Mouse (Mus musculus) spleen, adult 2 months (tissue): ENCODE data around the gene Plekhg5. TPM values are rescaled to one million over a fixed set of nuclear protein-coding genes. Genes with fewer than 3 reads are reported as not detected.

Source experiments
- DNase-seq, 2 experiments: peaks; one replicate each; pipeline versions ENCODE4 v3.0.0 to v3.0.0-alpha.2; 2012 to 2021; ENCODE audit warnings: low spot score in 2 of 2, low read depth in 1 of 2
- H3K27ac ChIP-seq: fragments of 200-500 bp; 2 replicates; pipeline ENCODE4 v1.5.1; 2012; ENCODE audit warnings: low read length, inconsistent platforms; ENCODE audit not compliant: insufficient read depth
- H3K27me3 ChIP-seq: fragments of 200-500 bp; 2 replicates; pipeline ENCODE4 v1.6.1; 2012; ENCODE audit warnings: mild to moderate bottlenecking, moderate library complexity, low read length, inconsistent platforms; ENCODE audit not compliant: control insufficient read depth, insufficient read depth
- H3K36me3 ChIP-seq: fragments of 200-500 bp; 2 replicates; pipeline ENCODE4 v1.6.1; 2012; ENCODE audit warnings: mild to moderate bottlenecking, low read length, inconsistent platforms; ENCODE audit not compliant: control insufficient read depth, insufficient read depth
- H3K4me1 ChIP-seq: fragments of 200-500 bp; 2 replicates; pipeline ENCODE4 v1.6.1; 2011; ENCODE audit warnings: inconsistent platforms; ENCODE audit not compliant: control insufficient read depth, insufficient read depth, insufficient read length
- H3K4me3 ChIP-seq: fragments of 200-500 bp; 2 replicates; pipeline ENCODE4 v1.5.1; 2011; ENCODE audit warnings: mild to moderate bottlenecking, inconsistent platforms; ENCODE audit not compliant: insufficient read depth, insufficient read length; ENCODE audit errors: extremely low read depth
- CTCF ChIP-seq: fragments of 200-500 bp; IDR thresholded peaks from 2 replicates; pipeline ENCODE4 v1.5.1; 2011; ENCODE audit warnings: mild to moderate bottlenecking, inconsistent platforms; ENCODE audit not compliant: insufficient read depth, insufficient read length, insufficient replicate concordance; ENCODE audit errors: extremely low read depth
- POLR2A ChIP-seq: fragments of 200-500 bp; IDR thresholded peaks from 2 replicates; pipeline ENCODE4 v1.6.1; 2011; ENCODE audit warnings: low read depth, low read length, inconsistent platforms
- WGBS: fragments of 180-500 bp; shearing (Covaris S2); methylation state at CpG from one replicate; pipeline ENCODE4 v1.1.7; 2018; 5-methylcytosine and 5-hydroxymethylcytosine counted together
- polyA plus RNA-seq: library from polyadenylated mRNA; depleted of rRNA; stranded (reverse); fragments of >200 nt; gene quantifications from 2 replicates; pipeline ENCODE4 v1.2.3, GENCODE M21; 2012

The Plekhg5 gene
- polyA plus RNA-seq, 1 experiment: 13.1 TPM

- WGBS: 94% methylated on average over 6 of the region's 6 CpGs
- no peak overlapping the region for H3K4me3 ChIP-seq
- TF ChIP-seq CTCF (no peak), POLR2A (no peak)
- 0 out of 2 replicates have a peak, but pooled peaks cover 1% of the 10 kb centered on the region for H3K27me3 ChIP-seq
- no peaks in the 10 kb centered on the region for H3K4me1 ChIP-seq
- H3K36me3 ChIP-seq: no peaks in the 10 kb centered on the region
- no peak for DNase-seq
- H3K27ac ChIP-seq: no peak overlapping the region
Measured at GRCm38 (mm10) chr4:152068166-152068724, 4.1 kb upstream of the Plekhg5 start.

GRCm38 (mm10) chr4:152069245-152069644 lies 3.1 kb upstream of the Plekhg5 start:
- Histone ChIP-seq H3K27me3 (0 out of 2 replicates have a peak, but pooled peaks cover 1% of the 10 kb centered on the region), H3K4me1 (no peaks in the 10 kb centered on the region), H3K4me3 (no peak overlapping the region), H3K27ac (no peak overlapping the region), H3K36me3 (no peaks in the 10 kb centered on the region)
- TF ChIP-seq POLR2A (no peak), CTCF (no peak)
- no peak for DNase-seq
- WGBS: 84% methylated on average over 3 of the region's 3 CpGs

GRCm38 (mm10) chr4:152070494-152071396 lies 1.6 kb upstream of the Plekhg5 start:
- WGBS: 49% methylated on average over 11 of the region's 11 CpGs
- Histone ChIP-seq H3K36me3 (no peaks in the 10 kb centered on the region), H3K27me3 (0 out of 2 replicates have a peak, but pooled peaks cover 1% of the 10 kb centered on the region), H3K4me3 (no peak overlapping the region), H3K4me1 (no peaks in the 10 kb centered on the region), H3K27ac (no peak overlapping the region)
- no peak for DNase-seq
- no peak for TF ChIP-seq CTCF
- no peak for TF ChIP-seq POLR2A

GRCm38 (mm10) chr4:152072655-152073054 lies 357 bp downstream of the Plekhg5 start:
- no peaks in the 10 kb centered on the region for H3K4me1 ChIP-seq
- WGBS: 26% methylated on average over 10 of the region's 10 CpGs
- 0 out of 2 replicates have a peak, but pooled peaks cover 1% of the 10 kb centered on the region for H3K27me3 ChIP-seq
- no peaks in the 10 kb centered on the region for H3K36me3 ChIP-seq
- no peak for DNase-seq
- no peak overlapping the region for H3K27ac ChIP-seq
- H3K4me3 ChIP-seq: no peak overlapping the region
- TF ChIP-seq CTCF (no peak), POLR2A (no peak)

GRCm38 (mm10) chr4:152073715-152074114 lies 1.4 kb downstream of the Plekhg5 start:
- Histone ChIP-seq H3K4me3 (no peak overlapping the region), H3K27ac (no peak overlapping the region), H3K36me3 (no peaks in the 10 kb centered on the region), H3K4me1 (no peaks in the 10 kb centered on the region), H3K27me3 (0 out of 2 replicates have a peak, but pooled peaks cover 1% of the 10 kb centered on the region)
- 82% methylated on average over 6 of the region's 6 CpGs for WGBS
- no peak for DNase-seq
- TF ChIP-seq CTCF (no peak), POLR2A (no peak)

GRCm38 (mm10) chr4:152074548-152074947 lies 2.2 kb downstream of the Plekhg5 start:
- Histone ChIP-seq H3K36me3 (no peaks in the 10 kb centered on the region), H3K4me1 (no peaks in the 10 kb centered on the region), H3K27ac (no peak overlapping the region), H3K27me3 (0 out of 2 replicates have a peak, but pooled peaks cover 1% of the 10 kb centered on the region), H3K4me3 (no peak overlapping the region)
- no peak for TF ChIP-seq POLR2A
- no peak for TF ChIP-seq CTCF
- DNase-seq: no peak
- WGBS: 93% methylated on average over 9 of the region's 9 CpGs
